Mouse (Mus musculus): Measurements from ENCODE around the gene Rimbp2. TPM values are rescaled to one million over a fixed set of nuclear protein-coding genes. Genes with fewer than 3 reads are reported as not detected.
A peak's percentile ranks its signal among the peaks of the same experiment; 100 is the strongest.
"Not testable (repeated sequence)": the region's sequence is repeated elsewhere in the genome, so short reads cannot be mapped to it uniquely, and the experiment has no call there.

The Rimbp2 gene
- 0.06 and 0.17 TPM in 2 replicates for polyA plus RNA-seq (2012; rRNA removed)

GRCm38 (mm10) chr5:128953278-128954070 lies at the start of gene Rimbp2:
TSS of gene Rimbp2 (minus strand) at chr5:128953486.
- no peak for DNase-seq
- TF ChIP-seq POLR2A (IDR thresholded peaks at IDR 0.05; ENCODE audit: borderline replicate concordance, extremely low read depth, low read depth, low read length) (no peak), CTCF (IDR thresholded peaks at IDR 0.05; ENCODE audit: insufficient read depth, low read length) (no peak)
- no peak within 1 kb of the TSS for H3K4me3 ChIP-seq (replicated peaks; ENCODE audit: extremely low read depth, low read depth, low read length)
- WGBS, result 13% methylated on average over 17 of the region's 17 CpGs
- no peaks in the 10 kb centered on the region for H3K4me1 ChIP-seq (ENCODE audit: control insufficient read depth, insufficient read depth, low read length)

GRCm38 (mm10) chr5:129002571-129003011 lies 49.3 kb upstream of the Rimbp2 start:
- 24% methylated on average over 14 of the region's 14 CpGs for WGBS
- DNase-seq, result no peak
- TF ChIP-seq POLR2A (IDR thresholded peaks at IDR 0.05; ENCODE audit: borderline replicate concordance, extremely low read depth, low read depth, low read length), result no peak
- no peak for TF ChIP-seq CTCF (IDR thresholded peaks at IDR 0.05; ENCODE audit: insufficient read depth, low read length)
- H3K4me1 ChIP-seq (ENCODE audit: control insufficient read depth, insufficient read depth, low read length), result peaks cover 6% of the 10 kb centered on the region
- no peak overlapping the region for H3K4me3 ChIP-seq (replicated peaks; ENCODE audit: extremely low read depth, low read depth, low read length)

- Histone ChIP-seq H3K4me1 (ENCODE audit: control insufficient read depth, insufficient read depth, low read length) (peaks cover 4% of the 10 kb centered on the region; the same call in 1 of the 2 replicates), H3K4me3 (replicated peaks; ENCODE audit: extremely low read depth, low read depth, low read length) (no peak overlapping the region)
- 62% methylated on average over 8 of the region's 8 CpGs for WGBS
- DNase-seq, result no peak
- TF ChIP-seq CTCF (IDR thresholded peaks at IDR 0.05; ENCODE audit: insufficient read depth, low read length) (no peak), POLR2A (IDR thresholded peaks at IDR 0.05; ENCODE audit: borderline replicate concordance, extremely low read depth, low read depth, low read length) (no peak)
These were observed 47.6 kb upstream of the Rimbp2 start for GRCm38 (mm10) chr5:129000706-129001468.

- 89% methylated on average over 19 of the region's 19 CpGs for WGBS
- TF ChIP-seq POLR2A (IDR thresholded peaks at IDR 0.05; ENCODE audit: borderline replicate concordance, extremely low read depth, low read depth, low read length), result no peak
- no peak for TF ChIP-seq CTCF (IDR thresholded peaks at IDR 0.05; ENCODE audit: insufficient read depth, low read length)
- H3K4me3 ChIP-seq (replicated peaks; ENCODE audit: extremely low read depth, low read depth, low read length), result no peak overlapping the region
- no peaks in the 10 kb centered on the region for H3K4me1 ChIP-seq (ENCODE audit: control insufficient read depth, insufficient read depth, low read length)
- DNase-seq, result no peak
These were observed 34.1 kb upstream of the Rimbp2 start for GRCm38 (mm10) chr5:128987141-128987954.

GRCm38 (mm10) chr5:128985946-128986345 lies 32.7 kb upstream of the Rimbp2 start:
- H3K4me3 ChIP-seq (replicated peaks; ENCODE audit: extremely low read depth, low read depth, low read length), result no peak overlapping the region
- 92% methylated on average over 13 of the region's 13 CpGs for WGBS
- TF ChIP-seq POLR2A (IDR thresholded peaks at IDR 0.05; ENCODE audit: borderline replicate concordance, extremely low read depth, low read depth, low read length), result no peak
- no peak for TF ChIP-seq CTCF (IDR thresholded peaks at IDR 0.05; ENCODE audit: insufficient read depth, low read length)
- H3K4me1 ChIP-seq (ENCODE audit: control insufficient read depth, insufficient read depth, low read length), result no peaks in the 10 kb centered on the region
- DNase-seq, result no peak

- no peak for TF ChIP-seq POLR2A (IDR thresholded peaks at IDR 0.05; ENCODE audit: borderline replicate concordance, extremely low read depth, low read depth, low read length)
- no peak for TF ChIP-seq CTCF (IDR thresholded peaks at IDR 0.05; ENCODE audit: insufficient read depth, low read length)
- H3K4me3 ChIP-seq (replicated peaks; ENCODE audit: extremely low read depth, low read depth, low read length), result no peak overlapping the region
- no peaks in the 10 kb centered on the region for H3K4me1 ChIP-seq (ENCODE audit: control insufficient read depth, insufficient read depth, low read length)
- WGBS, result 89% methylated on average over 6 of the region's 6 CpGs
- DNase-seq, result no peak
These were observed 31.2 kb upstream of the Rimbp2 start for GRCm38 (mm10) chr5:128984536-128984935.

- WGBS, result 27% methylated on average over 12 of the region's 12 CpGs
- peak; percentile 76 for DNase-seq
- Histone ChIP-seq H3K4me3 (replicated peaks; ENCODE audit: extremely low read depth, low read depth, low read length) (no peak overlapping the region), H3K4me1 (ENCODE audit: control insufficient read depth, insufficient read depth, low read length) (no peaks in the 10 kb centered on the region)
- no peak for TF ChIP-seq POLR2A (IDR thresholded peaks at IDR 0.05; ENCODE audit: borderline replicate concordance, extremely low read depth, low read depth, low read length)
- peak; percentile 94 for TF ChIP-seq CTCF (IDR thresholded peaks at IDR 0.05; ENCODE audit: insufficient read depth, low read length)
These were observed 28.3 kb upstream of the Rimbp2 start for GRCm38 (mm10) chr5:128981607-128982006.

GRCm38 (mm10) chr5:128980857-128981256 lies 27.6 kb upstream of the Rimbp2 start:
- TF ChIP-seq POLR2A (IDR thresholded peaks at IDR 0.05; ENCODE audit: borderline replicate concordance, extremely low read depth, low read depth, low read length) (no peak), CTCF (IDR thresholded peaks at IDR 0.05; ENCODE audit: insufficient read depth, low read length) (no peak)
- Histone ChIP-seq H3K4me3 (replicated peaks; ENCODE audit: extremely low read depth, low read depth, low read length) (no peak overlapping the region), H3K4me1 (ENCODE audit: control insufficient read depth, insufficient read depth, low read length) (no peaks in the 10 kb centered on the region)
- DNase-seq, result no peak
- 58% methylated on average over 7 of the region's 7 CpGs for WGBS

- 93% methylated on average over 7 of the region's 7 CpGs for WGBS
- DNase-seq, result no peak
- TF ChIP-seq POLR2A (IDR thresholded peaks at IDR 0.05; ENCODE audit: borderline replicate concordance, extremely low read depth, low read depth, low read length), result no peak
- Histone ChIP-seq H3K4me3 (replicated peaks; ENCODE audit: extremely low read depth, low read depth, low read length) (no peak overlapping the region), H3K4me1 (ENCODE audit: control insufficient read depth, insufficient read depth, low read length) (no peaks in the 10 kb centered on the region)
These were observed 25.7 kb upstream of the Rimbp2 start for GRCm38 (mm10) chr5:128978957-128979356.

- H3K4me1 ChIP-seq (ENCODE audit: control insufficient read depth, insufficient read depth, low read length); H3K4me3 ChIP-seq (replicated peaks; ENCODE audit: extremely low read depth, low read depth, low read length); DNase-seq: not testable (repeated sequence)
- WGBS, result 77% methylated on average over 1 of the region's 1 CpGs
These were observed 24.2 kb upstream of the Rimbp2 start for GRCm38 (mm10) chr5:128977466-128977865.

Measured in lung, adult 2 months (tissue).